12 mouse cellular contexts compared by ENCODE assay signal in the genomic region with DNA sequence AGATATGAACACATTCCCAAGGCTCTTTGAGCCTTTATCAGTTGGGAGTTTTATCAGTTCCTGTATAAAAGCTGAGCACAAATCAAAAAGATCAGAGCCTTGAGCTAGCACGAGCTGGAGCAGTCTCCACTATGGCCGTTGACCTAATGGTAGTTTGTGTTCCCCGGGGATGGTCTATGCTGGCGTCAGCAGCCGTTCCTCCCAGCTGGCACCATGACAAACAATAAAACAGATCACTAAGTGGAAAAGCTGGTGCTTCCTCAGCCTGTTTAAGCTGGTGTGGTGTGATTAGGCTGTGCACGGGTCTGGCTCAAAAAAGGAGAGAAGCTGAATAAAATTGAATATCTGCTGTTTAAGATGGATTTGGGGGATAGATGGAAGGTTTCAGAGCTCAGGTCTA.
DNase-seq lines count a peak whose midpoint lies in the region; ATAC-seq and TF ChIP-seq lines count a peak whose summit lies in the region.
"Had no signal": no experiment of that assay in that cellular context is flagged by ENCODE, and none has a peak within 500 bp of the region (broad histone marks: within the 10 kb centered on the region; RNA-seq: fewer than 3 reads in every experiment).

No protein-coding gene starts in this region.

- H3K4me1 ChIP-seq in heart, embryonic 12.5 days (replicated peaks), result no peaks in the 10 kb centered on the region
- H3K4me1 ChIP-seq in midbrain, postnatal 0 days (ENCODE audit: insufficient read depth, low read length), result peaks cover 5% of the 10 kb centered on the region; the same call in 1 of the 2 replicates
- H3K4me1 ChIP-seq in liver, embryonic 11.5 days (replicated peaks; ENCODE audit: control insufficient read depth, insufficient read depth, low read length), result no peaks in the 10 kb centered on the region
- H3K4me1 ChIP-seq: heart, embryonic 15.5 days; megakaryocyte, embryonic 14.5 days had no signal

- no peak overlapping the region for H3K4me2 ChIP-seq in heart, embryonic 12.5 days
- H3K4me2 ChIP-seq in midbrain, postnatal 0 days (ENCODE audit: low read depth, low read length, poor library complexity, severe bottlenecking), result no peak overlapping the region
- no peak overlapping the region for H3K4me2 ChIP-seq in liver, embryonic 11.5 days
- H3K4me2 ChIP-seq: heart, embryonic 15.5 days had no signal

- H3K9ac ChIP-seq in heart, embryonic 12.5 days, result no peak overlapping the region
- no peak overlapping the region for H3K9ac ChIP-seq in midbrain, postnatal 0 days (replicated peaks; ENCODE audit: low read length, poor library complexity, severe bottlenecking)
- H3K9ac ChIP-seq in liver, embryonic 11.5 days (ENCODE audit: low read depth, low read length), result no peak overlapping the region
- H3K9ac ChIP-seq: heart, embryonic 15.5 days had no signal

- no peak for TF ChIP-seq CTCF in midbrain, postnatal 0 days (IDR thresholded peaks at IDR 0.05)

- H3K9me3 ChIP-seq in heart, embryonic 12.5 days (replicated peaks), result no peaks in the 10 kb centered on the region
- no peaks in the 10 kb centered on the region for H3K9me3 ChIP-seq in midbrain, postnatal 0 days (ENCODE audit: low read length)
- no peaks in the 10 kb centered on the region for H3K9me3 ChIP-seq in liver, embryonic 11.5 days (ENCODE audit: control insufficient read depth, low read length)
- H3K9me3 ChIP-seq: heart, embryonic 15.5 days had no signal

- H3K4me3 ChIP-seq in heart, embryonic 12.5 days, result no peak overlapping the region
- H3K4me3 ChIP-seq in midbrain, postnatal 0 days (ENCODE audit: low read depth, low read length), result no peak overlapping the region
- no peak overlapping the region for H3K4me3 ChIP-seq in liver, embryonic 11.5 days (ENCODE audit: low read depth, low read length)
- H3K4me3 ChIP-seq: heart, embryonic 15.5 days; megakaryocyte, embryonic 14.5 days had no signal

- H3K27ac ChIP-seq in heart, embryonic 12.5 days (ENCODE audit: poor library complexity, severe bottlenecking), result no peak overlapping the region
- H3K27ac ChIP-seq in midbrain, postnatal 0 days (ENCODE audit: low read depth, low read length), result no peak overlapping the region
- H3K27ac ChIP-seq in liver, embryonic 11.5 days (ENCODE audit: low read depth, low read length), result no peak overlapping the region
- H3K27ac ChIP-seq: heart, embryonic 15.5 days had no signal

- no peak; the same call in 1 of the 2 replicates for ATAC-seq in heart, embryonic 12.5 days (ENCODE audit: insufficient number of reproducible peaks, low FRiP score)
- ATAC-seq in midbrain, postnatal 0 days (ENCODE audit: low FRiP score), result 0 out of 2 replicates have a peak, but pooled peaks have one; percentile 57
- no peak for ATAC-seq in liver, embryonic 11.5 days (replicated peaks; ENCODE audit: low FRiP score)
- ATAC-seq in erythroblast, adult 5-6 weeks (replicated peaks; ENCODE audit: low FRiP score, poor library complexity, severe bottlenecking), result no peak

- H3K36me3 ChIP-seq in heart, embryonic 12.5 days, result no peaks in the 10 kb centered on the region
- H3K36me3 ChIP-seq in midbrain, postnatal 0 days (ENCODE audit: insufficient read depth, low read length), result no peaks in the 10 kb centered on the region
- H3K36me3 ChIP-seq in liver, embryonic 11.5 days (ENCODE audit: control insufficient read depth, insufficient read depth, low read length), result no peaks in the 10 kb centered on the region
- H3K36me3 ChIP-seq: G1E; heart, embryonic 15.5 days had no signal

- DNase-seq in heart, adult 8-10 months (ENCODE audit: low spot score), result peak; percentile 17
- DNase-seq in embryo, embryonic 10.5 days (ENCODE audit: low spot score), result peak; percentile 26
- DNase-seq in kidney, adult 8-10 months, result peak; percentile 39 to 49
- peak; percentile 65 for DNase-seq in midbrain, postnatal 0 days (ENCODE audit: low spot score)
- no peak for DNase-seq in liver, embryonic 11.5 days (ENCODE audit: low spot score)
- DNase-seq in frontal cortex, postnatal 14 days (ENCODE audit: low spot score in 2 of 2), result no peak
- DNase-seq: cerebellum, adult 11 months had no signal

- WGBS in heart, embryonic 12.5 days, result 36% methylated on average over 6 of the region's 6 CpGs
- 38% methylated on average over 6 of the region's 6 CpGs for WGBS in midbrain, postnatal 0 days
- WGBS in liver, embryonic 11.5 days, result 55% methylated on average over 6 of the region's 6 CpGs

- H3K27me3 ChIP-seq in heart, embryonic 12.5 days (replicated peaks), result no peaks in the 10 kb centered on the region
- no peaks in the 10 kb centered on the region for H3K27me3 ChIP-seq in midbrain, postnatal 0 days (ENCODE audit: insufficient read depth, low read length)
- H3K27me3 ChIP-seq in liver, embryonic 11.5 days (replicated peaks; ENCODE audit: control insufficient read depth, insufficient read depth, low read length), result no peaks in the 10 kb centered on the region
- H3K27me3 ChIP-seq: heart, embryonic 15.5 days; megakaryocyte, embryonic 14.5 days had no signal

Comparison
In these comparisons a context has a peak if more than half of its experiments do, and no peak if none do; other contexts are left out.
1. DNase-seq: peak in heart, adult 8-10 months (single experiment), embryo, embryonic 10.5 days (single experiment), kidney, adult 8-10 months (2 of 2) and midbrain, postnatal 0 days (single experiment); none in liver, embryonic 11.5 days (single experiment) and frontal cortex, postnatal 14 days (0 of 2).